Mouse (Mus musculus): ENCODE results near the gene Pcif1. TPM values are rescaled to one million over a fixed set of nuclear protein-coding genes. Genes with fewer than 3 reads are reported as not detected.
"Not testable (repeated sequence)": the region's sequence is repeated elsewhere in the genome, so short reads cannot be mapped to it uniquely, and the experiment has no call there.

The Pcif1 gene
- total and polyA plus RNA-seq, 3 experiments, result 20.8 to 31.8 (median 25.7) TPM

DNA sequence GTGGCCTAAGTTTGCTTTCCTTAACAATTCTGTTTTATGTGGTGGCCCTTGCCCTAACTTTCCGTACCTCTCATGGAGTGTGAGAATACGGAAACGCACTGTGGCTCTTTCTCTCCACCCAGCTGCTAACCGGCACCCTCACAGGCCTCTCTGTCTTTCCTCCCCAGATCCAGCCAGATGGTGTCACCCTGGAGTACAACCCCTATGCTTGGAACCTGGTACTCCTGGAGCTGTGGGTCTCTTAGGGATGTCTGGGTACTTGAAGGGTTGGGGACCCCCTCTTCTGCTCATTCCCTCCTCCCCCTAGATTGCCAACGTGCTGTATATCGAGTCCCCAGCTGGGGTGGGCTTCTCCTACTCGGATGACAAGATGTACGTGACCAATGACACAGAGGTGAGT is 44.6 kb upstream of the Pcif1 start:
- peak; percentile 43 to 45 for DNase-seq
- TF ChIP-seq EP300 (IDR thresholded peaks at IDR 0.05; ENCODE audit: insufficient read depth, low read depth, low read length), result no peak
- TF ChIP-seq POLR2A (IDR thresholded peaks at IDR 0.05; ENCODE audit: insufficient read depth, low read depth, low read length), result no peak
- TF ChIP-seq CTCF (IDR thresholded peaks at IDR 0.05), result peak; percentile 30
- peak overlapping the region; percentile 99 for H3K27ac ChIP-seq
- H3K36me3 ChIP-seq (ENCODE audit: control insufficient read depth, insufficient read depth, low read length), result no peaks in the 10 kb centered on the region
- WGBS, result 42% methylated on average over 8 of the region's 8 CpGs
- H3K9ac ChIP-seq (ENCODE audit: low read depth, low read length), result peak overlapping the region; percentile 81
- no peaks in the 10 kb centered on the region for H3K27me3 ChIP-seq (ENCODE audit: control insufficient read depth, insufficient read depth, low read length)
- peaks cover 7% of the 10 kb centered on the region for H3K4me1 ChIP-seq (ENCODE audit: control insufficient read depth, insufficient read depth, low read length)
- intact Hi-C loops (cut with DNase I), result loop anchor here (2.0 to 10.0 kb wide), 3 partner anchors 20 to 200 kb away; partner anchors contain the start of gene Ncoa5
- H3K79me2 ChIP-seq (replicated peaks; ENCODE audit: control insufficient read depth, insufficient read depth, low read length), result no peaks in the 10 kb centered on the region
- H3K4me3 ChIP-seq, result peak overlapping the region; percentile 92

GRCm38 (mm10) chr2:164835164-164835563 is 43.9 kb upstream of the Pcif1 start:
- TF ChIP-seq CTCF (IDR thresholded peaks at IDR 0.05) (no peak), EP300 (IDR thresholded peaks at IDR 0.05; ENCODE audit: insufficient read depth, low read depth, low read length) (no peak), POLR2A (IDR thresholded peaks at IDR 0.05; ENCODE audit: insufficient read depth, low read depth, low read length) (no peak)
- Histone ChIP-seq H3K79me2 (replicated peaks; ENCODE audit: control insufficient read depth, insufficient read depth, low read length) (no peaks in the 10 kb centered on the region), H3K36me3 (ENCODE audit: control insufficient read depth, insufficient read depth, low read length) (no peaks in the 10 kb centered on the region), H3K4me3 (no peak overlapping the region), H3K4me1 (ENCODE audit: control insufficient read depth, insufficient read depth, low read length) (peaks cover 7% of the 10 kb centered on the region), H3K27me3 (ENCODE audit: control insufficient read depth, insufficient read depth, low read length) (no peaks in the 10 kb centered on the region), H3K27ac (no peak overlapping the region), H3K9ac (ENCODE audit: low read depth, low read length) (no peak overlapping the region)
- intact Hi-C loops (cut with DNase I), result loop anchor here (2.0 to 10.0 kb wide), 3 partner anchors 20 to 200 kb away; partner anchors contain the start of gene Ncoa5
- 93% methylated on average over 4 of the region's 4 CpGs for WGBS
- DNase-seq, result no peak

GRCm38 (mm10) chr2:164845782-164846181 is 33.3 kb upstream of the Pcif1 start:
- no peak for DNase-seq

DNA sequence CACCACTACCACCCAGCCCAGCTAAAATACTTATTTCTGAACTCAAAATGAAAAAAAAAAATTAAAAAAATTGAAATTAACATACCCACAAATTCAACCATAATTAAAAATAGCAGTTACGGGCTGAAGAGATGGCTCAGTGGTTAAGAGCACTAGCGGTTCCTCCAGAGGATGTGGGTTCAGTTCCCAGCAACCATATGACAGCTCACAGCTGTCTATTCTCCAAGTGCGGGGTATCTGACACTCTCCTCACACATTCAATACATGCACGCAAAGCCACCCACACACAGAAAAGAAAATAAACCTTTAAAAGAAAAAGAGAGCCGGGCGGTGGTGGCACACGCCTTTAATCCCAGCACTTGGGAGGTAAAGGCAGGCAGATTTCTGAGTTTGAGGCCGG is 29.0 kb upstream of the Pcif1 start:
- TF ChIP-seq CTCF (IDR thresholded peaks at IDR 0.05), result no peak
- Histone ChIP-seq H3K79me2 (replicated peaks; ENCODE audit: control insufficient read depth, insufficient read depth, low read length) (no peaks in the 10 kb centered on the region), H3K4me1 (ENCODE audit: control insufficient read depth, insufficient read depth, low read length) (no peaks in the 10 kb centered on the region; the same call in 1 of the 2 replicates), H3K9ac (ENCODE audit: low read depth, low read length) (no peak overlapping the region), H3K36me3 (ENCODE audit: control insufficient read depth, insufficient read depth, low read length) (no peaks in the 10 kb centered on the region), H3K27ac (no peak overlapping the region), H3K4me3 (no peak overlapping the region), H3K27me3 (ENCODE audit: control insufficient read depth, insufficient read depth, low read length) (no peaks in the 10 kb centered on the region)
- WGBS, result 87% methylated on average over 8 of the region's 8 CpGs
- no peak for DNase-seq
- intact Hi-C loops (cut with DNase I), result no loop called here

More at GRCm38 (mm10) chr2:164845782-164846181, 33.3 kb upstream of the Pcif1 start:
- Histone ChIP-seq H3K27ac (no peak overlapping the region), H3K79me2 (replicated peaks; ENCODE audit: control insufficient read depth, insufficient read depth, low read length) (no peaks in the 10 kb centered on the region), H3K4me3 (no peak overlapping the region), H3K9ac (ENCODE audit: low read depth, low read length) (no peak overlapping the region), H3K36me3 (ENCODE audit: control insufficient read depth, insufficient read depth, low read length) (no peaks in the 10 kb centered on the region), H3K27me3 (ENCODE audit: control insufficient read depth, insufficient read depth, low read length) (no peaks in the 10 kb centered on the region), H3K4me1 (ENCODE audit: control insufficient read depth, insufficient read depth, low read length) (no peaks in the 10 kb centered on the region)
- TF ChIP-seq POLR2A (IDR thresholded peaks at IDR 0.05; ENCODE audit: insufficient read depth, low read depth, low read length), result no peak
- TF ChIP-seq EP300 (IDR thresholded peaks at IDR 0.05; ENCODE audit: insufficient read depth, low read depth, low read length), result no peak
- peak; percentile 69 for TF ChIP-seq CTCF (IDR thresholded peaks at IDR 0.05)
- 55% methylated on average over 3 of the region's 3 CpGs for WGBS
- intact Hi-C loops (cut with DNase I), result no loop called here

DNA sequence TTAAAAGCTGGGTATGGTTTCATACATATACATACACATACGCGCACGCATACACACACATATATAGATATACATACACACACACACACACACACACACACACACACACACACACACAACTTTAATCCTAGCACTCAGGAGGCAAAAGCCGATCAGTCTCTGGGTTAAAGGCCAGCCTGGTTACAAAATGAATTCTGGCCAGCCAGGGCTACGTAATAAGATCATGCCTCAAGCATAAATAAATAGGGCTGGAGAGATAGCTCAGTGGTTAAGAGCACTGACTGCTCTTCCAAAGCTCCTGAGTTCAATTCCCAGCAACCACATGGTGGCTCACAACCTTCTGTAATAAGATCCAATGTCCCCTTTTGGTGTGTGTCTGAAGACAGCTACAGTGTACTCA is 23.5 kb upstream of the Pcif1 start:
- WGBS, result 89% methylated on average over 5 of the region's 5 CpGs
- not testable (repeated sequence) for DNase-seq; H3K27me3 ChIP-seq (ENCODE audit: control insufficient read depth, insufficient read depth, low read length); H3K79me2 ChIP-seq (replicated peaks; ENCODE audit: control insufficient read depth, insufficient read depth, low read length); H3K4me3 ChIP-seq; H3K9ac ChIP-seq (ENCODE audit: low read depth, low read length); H3K36me3 ChIP-seq (ENCODE audit: control insufficient read depth, insufficient read depth, low read length); H3K27ac ChIP-seq; H3K4me1 ChIP-seq (ENCODE audit: control insufficient read depth, insufficient read depth, low read length)
- intact Hi-C loops (cut with DNase I), result loop anchor here (2.0 kb wide), 1 partner anchor 21 kb away; no protein-coding TSS in a partner anchor

DNA sequence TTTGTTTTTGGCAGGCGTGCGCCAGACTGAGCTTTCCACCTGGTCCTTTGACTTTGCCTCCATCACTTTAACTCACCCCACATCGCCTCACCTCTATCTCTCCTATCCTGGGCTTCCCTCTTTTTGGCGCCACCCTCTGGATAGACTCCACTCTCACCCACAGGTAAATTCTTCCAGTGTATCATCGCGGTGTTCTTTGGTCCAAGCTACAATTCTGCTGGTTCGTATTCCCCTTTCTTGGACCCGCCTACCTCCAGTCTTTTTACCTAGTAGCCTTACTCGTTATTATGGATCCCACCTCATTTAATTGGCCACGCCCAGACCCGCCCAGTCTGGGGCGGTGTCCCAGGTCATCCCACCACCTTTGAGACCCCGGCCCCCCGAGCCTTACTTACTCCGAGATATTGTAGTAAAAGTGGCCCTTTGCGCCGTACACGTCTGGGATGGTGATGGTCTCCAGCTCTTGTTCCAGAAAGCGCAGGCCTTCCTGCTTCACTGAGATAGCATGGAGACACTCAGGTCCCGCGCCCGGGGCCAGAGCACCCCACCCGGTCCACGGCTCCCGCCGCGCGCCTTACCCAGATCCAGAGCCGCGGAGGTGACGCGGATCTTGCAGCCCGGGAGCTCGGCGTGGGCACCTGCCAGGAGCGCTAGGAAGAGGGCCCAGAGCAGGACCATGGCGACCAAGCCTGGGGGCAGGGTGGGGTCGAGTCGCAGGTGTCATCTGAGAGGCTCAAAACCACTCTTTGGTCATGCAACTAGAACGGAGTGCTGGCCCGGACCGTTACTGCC is 22.6 kb upstream of the Pcif1 start:
- H3K27me3 ChIP-seq (ENCODE audit: control insufficient read depth, insufficient read depth, low read length), result no peaks in the 10 kb centered on the region
- DNase-seq, result peak; percentile 49 to 63
- 3% methylated on average over 42 of the region's 42 CpGs for WGBS
- TF ChIP-seq CTCF (IDR thresholded peaks at IDR 0.05), result peak; percentile 32; the same call in 1 of the 2 replicates
- no peak for TF ChIP-seq EP300 (IDR thresholded peaks at IDR 0.05; ENCODE audit: insufficient read depth, low read depth, low read length)
- TF ChIP-seq POLR2A (IDR thresholded peaks at IDR 0.05; ENCODE audit: insufficient read depth, low read depth, low read length), result no peak
- peaks cover 4% of the 10 kb centered on the region; the same call in 1 of the 2 replicates for H3K4me1 ChIP-seq (ENCODE audit: control insufficient read depth, insufficient read depth, low read length)
- intact Hi-C loops (cut with DNase I), result loop anchor here (2.0 kb wide), 1 partner anchor 22 kb away; the partner anchor contains the start of gene Pcif1
- peak overlapping the region; percentile 67 for H3K9ac ChIP-seq (ENCODE audit: low read depth, low read length)
- H3K79me2 ChIP-seq (replicated peaks; ENCODE audit: control insufficient read depth, insufficient read depth, low read length), result no peaks in the 10 kb centered on the region
- peak overlapping the region; percentile 83 for H3K27ac ChIP-seq
- H3K36me3 ChIP-seq (ENCODE audit: control insufficient read depth, insufficient read depth, low read length), result no peaks in the 10 kb centered on the region
- peak overlapping the region; percentile 47 for H3K4me3 ChIP-seq

All from heart, adult 2 months (tissue).